Mouse (Mus musculus) limb, embryonic 11.5 days (tissue): ENCODE data around the gene Eps8l3. TPM values are rescaled to one million over a fixed set of nuclear protein-coding genes. Genes with fewer than 3 reads are reported as not detected.
"Not testable (repeated sequence)": the region's sequence is repeated elsewhere in the genome, so short reads cannot be mapped to it uniquely, and the experiment has no call there.

Experiments used
- ATAC-seq: fragments of 200-750 bp; cut with Nextera tagmentation; 2 replicates; pipeline ENCODE4 v1.8.0; 2017; ENCODE audit warnings: low read depth; ENCODE audit not compliant: insufficient number of reproducible peaks, low FRiP score, low TSS enrichment
- DNase-seq: peaks from one replicate; pipeline ENCODE4 v3.0.0-alpha.2; 2015; ENCODE audit warnings: low spot score
- H3K27ac ChIP-seq: fragments of 300-500 bp; sonication (generic); replicated peaks from 2 replicates; pipeline ENCODE4 v1.5.1; 2014; ENCODE audit warnings: low read depth, mild to moderate bottlenecking, low read length
- H3K27me3 ChIP-seq: fragments of 300-500 bp; sonication (generic); 2 replicates; pipeline ENCODE4 v1.6.1; 2014; ENCODE audit warnings: mild to moderate bottlenecking, low read length, mixed read lengths; ENCODE audit not compliant: control insufficient read depth, insufficient read depth
- H3K36me3 ChIP-seq: fragments of 300-500 bp; sonication (generic); 2 replicates; pipeline ENCODE4 v1.6.1; 2014; ENCODE audit warnings: mild to moderate bottlenecking, low read length, moderate library complexity, mixed read lengths; ENCODE audit not compliant: control insufficient read depth, insufficient read depth
- H3K4me1 ChIP-seq: fragments of 300-500 bp; sonication (generic); 2 replicates; pipeline ENCODE4 v1.6.1; 2014; ENCODE audit warnings: low read length, mixed read lengths; ENCODE audit not compliant: control insufficient read depth, insufficient read depth
- H3K4me2 ChIP-seq: fragments of 300-500 bp; sonication (generic); 2 replicates; pipeline ENCODE4 v1.6.1; 2014; ENCODE audit warnings: low read depth, mild to moderate bottlenecking, moderate library complexity; ENCODE audit not compliant: severe bottlenecking
- H3K4me3 ChIP-seq: fragments of 300-500 bp; sonication (generic); 2 replicates; pipeline ENCODE4 v1.5.1; 2014; ENCODE audit warnings: low read depth, low read length
- H3K9ac ChIP-seq: fragments of 300-500 bp; sonication (generic); 2 replicates; pipeline ENCODE4 v1.6.1; 2014; ENCODE audit warnings: mild to moderate bottlenecking, low read length
- H3K9me3 ChIP-seq: fragments of 300-500 bp; sonication (generic); 2 replicates; pipeline ENCODE4 v1.6.1; 2016; ENCODE audit warnings: low read length; ENCODE audit not compliant: control insufficient read depth
- WGBS: fragments of 180-500 bp; shearing (Covaris S2); extraction: QIAGEN DNeasy Blood & Tissue Kit; methylation state at CpG from one replicate; pipeline ENCODE4 v1.1.7; 2014; 5-methylcytosine and 5-hydroxymethylcytosine counted together
- polyA plus RNA-seq: library from polyadenylated mRNA; unstranded; fragments of >200 nt; fragmentation: Nextera tagmentation; extraction: Ambion mirVana; gene quantifications from 2 replicates; pipeline ENCODE4 v1.2.1, GENCODE M21; 2014

Gene Eps8l3
- polyA plus RNA-seq, 1 experiment from 2014 or later: not detected

DNA sequence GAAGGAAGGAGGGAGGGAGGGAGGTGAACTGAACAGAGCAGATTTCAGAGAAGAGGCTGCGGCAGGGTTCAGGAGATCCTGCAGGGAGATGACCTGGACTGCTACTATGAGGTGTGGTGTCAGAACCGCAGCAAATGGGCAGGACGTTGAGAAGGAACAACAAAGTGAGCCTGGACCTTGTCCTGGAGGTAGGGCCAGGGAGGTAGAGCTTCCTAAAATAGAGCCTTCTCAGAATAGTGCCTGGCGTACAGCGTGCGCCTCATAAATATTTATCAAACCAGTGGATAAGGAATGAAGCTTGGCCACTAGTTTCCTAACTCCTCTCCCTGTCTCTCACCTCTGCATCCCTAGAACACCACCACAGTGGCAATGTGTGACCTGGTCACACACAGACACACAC lies 19.4 kb upstream of the Eps8l3 start:
- Histone ChIP-seq H3K27me3 (no peaks in the 10 kb centered on the region), H3K4me3 (no peak overlapping the region), H3K9ac (no peak overlapping the region), H3K4me2 (no peak overlapping the region), H3K9me3 (no peaks in the 10 kb centered on the region), H3K36me3 (no peaks in the 10 kb centered on the region), H3K4me1 (peaks cover 7% of the 10 kb centered on the region; the same call in 1 of the 2 replicates), H3K27ac (no peak overlapping the region)
- WGBS: 63% methylated on average over 6 of the region's 6 CpGs
- DNase-seq (no peak), ATAC-seq (no peak)

DNA sequence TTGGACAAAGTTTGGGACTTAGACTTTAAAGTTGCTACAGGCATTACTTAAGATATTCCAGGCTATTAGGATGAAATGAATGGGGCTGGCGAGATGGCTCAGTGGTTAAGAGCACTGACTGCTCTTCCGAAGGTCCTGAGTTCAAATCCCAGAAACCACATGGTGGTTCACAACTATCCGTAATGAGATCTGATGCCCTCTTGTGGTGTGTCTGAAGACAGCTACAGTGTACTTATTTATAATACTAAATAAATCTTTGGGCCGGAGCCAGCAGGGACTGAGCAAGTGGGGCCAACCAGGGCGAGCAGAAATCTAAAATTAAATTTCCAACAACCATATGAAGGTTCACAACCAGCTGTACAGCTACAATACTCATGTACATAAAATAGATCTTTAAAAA lies 15.5 kb upstream of the Eps8l3 start:
- not testable (repeated sequence) for H3K4me1 ChIP-seq, ATAC-seq, DNase-seq, H3K9ac ChIP-seq, H3K36me3 ChIP-seq, H3K27ac ChIP-seq, H3K4me3 ChIP-seq, H3K4me2 ChIP-seq, H3K27me3 ChIP-seq, H3K9me3 ChIP-seq
- WGBS: 86% methylated on average over 5 of the region's 5 CpGs

DNA sequence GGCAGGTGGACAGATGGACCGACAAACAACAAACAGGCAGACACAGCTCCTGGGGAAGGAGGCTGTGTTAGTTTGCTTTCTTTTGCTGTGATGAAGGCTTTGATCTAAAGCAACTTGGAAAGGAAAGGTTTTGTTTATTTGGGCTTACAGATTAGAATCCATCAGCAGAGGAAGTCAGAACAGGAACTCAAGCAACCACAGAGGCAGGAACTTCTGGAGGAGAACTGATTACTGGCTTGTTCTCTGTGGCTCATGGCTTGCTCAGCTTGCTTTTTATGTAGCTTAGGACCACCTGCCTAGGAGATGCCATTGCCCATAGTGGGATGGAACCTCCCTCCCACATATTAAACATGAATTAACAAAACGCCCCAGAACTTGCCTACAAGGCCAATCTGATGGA lies 14.6 kb upstream of the Eps8l3 start:
- Histone ChIP-seq H3K4me1 (no peaks in the 10 kb centered on the region), H3K27ac (no peak overlapping the region), H3K9me3 (no peaks in the 10 kb centered on the region), H3K4me3 (no peak overlapping the region), H3K27me3 (no peaks in the 10 kb centered on the region), H3K4me2 (no peak overlapping the region), H3K9ac (no peak overlapping the region), H3K36me3 (no peaks in the 10 kb centered on the region)
- WGBS: 69% methylated on average over 2 of the region's 2 CpGs
- DNase-seq (no peak), ATAC-seq (no peak)

DNA sequence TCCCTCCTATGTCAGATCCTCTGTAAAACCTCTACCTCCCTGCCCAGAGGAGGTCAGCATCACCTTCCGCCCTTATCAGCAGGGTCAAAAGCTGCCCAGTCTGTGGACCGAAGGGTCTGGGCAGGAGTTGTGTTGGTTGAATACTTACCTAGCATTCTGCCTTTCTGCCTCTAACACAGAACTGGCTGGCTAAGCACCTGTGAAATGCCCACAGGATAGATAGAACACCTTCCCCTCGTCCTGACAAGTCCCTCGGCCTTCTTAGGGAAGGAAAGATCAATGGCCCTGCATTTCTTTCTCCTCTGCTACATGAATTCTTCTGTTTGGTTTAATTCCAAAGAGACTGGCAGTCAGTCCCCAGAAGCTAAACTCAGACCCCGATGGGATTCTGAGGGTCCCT lies 13.6 kb upstream of the Eps8l3 start:
- WGBS: 81% methylated on average over 5 of the region's 5 CpGs
- no peak overlapping the region for H3K9ac ChIP-seq

DNA sequence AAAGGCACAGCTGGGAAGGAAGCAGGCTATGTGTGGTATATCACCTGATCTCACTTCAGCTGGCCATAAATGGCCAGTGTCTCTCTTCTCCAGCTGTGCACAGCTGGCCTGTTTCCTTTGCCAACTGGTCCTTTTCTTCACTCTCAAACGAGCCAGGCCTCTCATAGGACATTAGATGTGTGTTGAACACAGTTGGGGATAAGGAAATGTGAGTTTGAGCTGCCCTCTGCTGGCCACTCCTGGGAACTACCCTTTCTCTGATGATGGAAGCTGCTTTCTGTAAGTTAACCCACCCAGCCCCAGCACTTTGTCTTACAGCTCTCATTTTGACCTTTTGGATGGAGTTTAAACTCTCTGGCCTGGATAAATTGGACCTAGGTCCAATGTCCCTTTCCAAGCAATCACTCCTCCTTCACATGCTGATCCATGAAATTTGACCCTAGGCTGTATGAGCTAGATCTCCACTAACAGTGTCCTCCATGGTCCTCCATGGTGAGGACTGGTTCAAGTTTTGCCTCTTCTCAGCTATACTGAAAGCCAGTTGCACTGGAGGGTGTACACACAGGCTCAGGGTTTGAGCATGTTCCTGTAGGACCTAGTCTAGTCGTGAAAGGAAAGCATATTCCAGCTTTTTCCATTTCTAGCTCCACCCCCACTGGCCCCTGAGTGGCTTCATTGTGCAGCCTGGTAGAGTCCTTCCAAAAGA lies 13.0 kb upstream of the Eps8l3 start:
- H3K36me3 ChIP-seq: no peaks in the 10 kb centered on the region
- ATAC-seq: peak; percentile 73
- no peaks in the 10 kb centered on the region for H3K27me3 ChIP-seq
- no peak overlapping the region for H3K4me3 ChIP-seq
- H3K9me3 ChIP-seq: no peaks in the 10 kb centered on the region
- DNase-seq: peak; percentile 95
- 9% methylated on average over 2 of the region's 2 CpGs for WGBS
- H3K27ac ChIP-seq: no peak overlapping the region
- H3K4me2 ChIP-seq: no peak overlapping the region
- peaks cover 3% of the 10 kb centered on the region; the same call in 1 of the 2 replicates for H3K4me1 ChIP-seq
- H3K9ac ChIP-seq: no peak overlapping the region

More for the DNA sequence above, 13.6 kb upstream of the Eps8l3 start:
- no peaks in the 10 kb centered on the region for H3K4me1 ChIP-seq
- H3K36me3 ChIP-seq: no peaks in the 10 kb centered on the region
- no peak overlapping the region for H3K4me2 ChIP-seq
- H3K27me3 ChIP-seq: no peaks in the 10 kb centered on the region
- DNase-seq (no peak), ATAC-seq (no peak)
- no peaks in the 10 kb centered on the region for H3K9me3 ChIP-seq
- H3K4me3 ChIP-seq: no peak overlapping the region
- no peak overlapping the region for H3K27ac ChIP-seq

DNA sequence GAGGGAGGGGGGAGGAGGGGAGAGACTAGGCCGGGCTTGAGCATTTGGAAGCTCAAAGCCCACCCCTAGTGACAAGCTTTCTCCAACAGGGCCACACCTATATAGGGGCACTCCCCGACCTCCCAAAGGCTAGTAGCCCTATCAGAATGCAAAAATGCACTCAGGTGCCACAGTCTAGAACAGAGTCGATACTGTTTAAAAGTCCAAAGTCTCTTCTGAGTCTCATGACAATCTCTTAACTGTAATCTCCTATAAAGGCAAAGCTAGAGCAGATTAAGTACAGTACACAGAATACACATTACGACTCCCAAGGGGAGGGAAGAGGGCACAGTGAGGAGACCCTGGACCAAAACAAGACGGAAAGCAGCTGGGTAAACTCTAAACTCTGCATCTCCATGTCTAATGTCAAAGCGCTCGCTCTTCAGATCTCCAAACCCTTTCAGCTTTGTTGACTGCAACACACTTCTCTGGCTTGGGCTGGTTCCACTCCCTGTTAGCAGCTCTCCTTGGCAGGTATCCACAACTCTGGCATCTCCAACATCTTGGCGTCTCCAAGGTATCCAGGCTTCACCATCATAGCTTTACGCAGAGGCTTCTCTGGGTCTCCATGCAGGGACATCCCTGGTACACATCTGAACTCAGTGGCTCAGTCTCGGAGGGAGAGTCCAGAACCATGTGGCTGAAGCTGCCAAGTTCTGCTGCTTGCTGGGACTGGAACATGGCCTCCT lies 11.5 kb upstream of the Eps8l3 start:
- no peak overlapping the region for H3K27ac ChIP-seq
- no peaks in the 10 kb centered on the region for H3K36me3 ChIP-seq
- no peaks in the 10 kb centered on the region for H3K27me3 ChIP-seq
- H3K9me3 ChIP-seq: no peaks in the 10 kb centered on the region
- no peak overlapping the region for H3K4me2 ChIP-seq
- 76% methylated on average over 10 of the region's 10 CpGs for WGBS
- peaks cover 3% of the 10 kb centered on the region; the same call in 1 of the 2 replicates for H3K4me1 ChIP-seq
- no peak overlapping the region for H3K9ac ChIP-seq
- DNase-seq (no peak), ATAC-seq (no peak)
- H3K4me3 ChIP-seq: no peak overlapping the region

DNA sequence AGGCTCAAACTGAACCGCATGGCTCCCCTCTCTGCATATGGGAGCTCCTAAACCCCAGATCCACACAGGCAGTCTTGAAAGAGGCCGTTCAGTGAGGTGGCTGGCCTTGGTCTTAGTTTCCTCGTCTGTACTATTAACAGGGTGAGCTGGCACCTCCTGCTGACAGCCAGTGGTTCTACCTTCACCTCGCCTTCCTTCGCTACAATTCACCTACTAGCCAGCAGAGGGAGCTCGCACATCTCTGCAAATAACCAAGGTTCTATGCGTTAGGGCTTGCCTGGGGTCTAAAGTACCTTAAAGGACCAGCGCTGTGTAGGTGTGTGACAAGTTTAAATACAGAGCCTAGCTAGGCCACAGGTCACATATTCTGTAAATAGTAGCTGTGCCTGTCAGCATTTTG lies 9.9 kb upstream of the Eps8l3 start:
- Histone ChIP-seq H3K4me2 (no peak overlapping the region), H3K4me3 (no peak overlapping the region), H3K9ac (no peak overlapping the region), H3K4me1 (peaks cover 3% of the 10 kb centered on the region; the same call in 1 of the 2 replicates), H3K36me3 (no peaks in the 10 kb centered on the region), H3K9me3 (no peaks in the 10 kb centered on the region), H3K27me3 (no peaks in the 10 kb centered on the region), H3K27ac (no peak overlapping the region)
- peak; percentile 91 for DNase-seq
- ATAC-seq: peak; percentile 40; the same call in 1 of the 2 replicates
- WGBS: 5% methylated on average over 8 of the region's 8 CpGs

DNA sequence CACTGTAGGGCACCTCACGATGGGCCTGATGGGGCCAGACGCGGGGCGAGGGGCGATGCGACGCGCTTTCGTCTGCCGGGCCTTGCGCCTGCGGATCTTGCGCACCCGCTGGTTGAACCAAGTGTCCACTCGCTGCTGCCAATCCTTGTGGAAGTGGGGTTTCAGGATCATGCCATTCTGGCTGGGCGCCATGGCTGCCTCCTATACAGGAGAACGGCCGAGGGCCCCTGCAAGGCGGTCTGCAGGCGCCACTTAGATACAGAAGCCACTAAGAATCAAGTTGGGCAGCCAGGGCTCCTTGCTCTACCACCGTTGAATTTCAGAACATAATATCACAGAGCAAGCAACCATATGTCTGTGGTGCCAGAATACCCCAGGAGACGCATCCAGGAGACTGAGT lies 8.6 kb upstream of the Eps8l3 start:
- no peak for DNase-seq
- Histone ChIP-seq H3K9ac (peak overlapping the region; percentile 30; the same call in 1 of the 2 replicates), H3K27ac (no peak overlapping the region), H3K4me3 (no peak overlapping the region), H3K4me2 (no peak overlapping the region), H3K36me3 (no peaks in the 10 kb centered on the region), H3K9me3 (no peaks in the 10 kb centered on the region), H3K27me3 (no peaks in the 10 kb centered on the region), H3K4me1 (peaks cover 3% of the 10 kb centered on the region; the same call in 1 of the 2 replicates)
- ATAC-seq: no peak
- 91% methylated on average over 22 of the region's 22 CpGs for WGBS
